Comparison of ENCODE assay signal across 8 mouse cellular contexts in the genomic region with DNA sequence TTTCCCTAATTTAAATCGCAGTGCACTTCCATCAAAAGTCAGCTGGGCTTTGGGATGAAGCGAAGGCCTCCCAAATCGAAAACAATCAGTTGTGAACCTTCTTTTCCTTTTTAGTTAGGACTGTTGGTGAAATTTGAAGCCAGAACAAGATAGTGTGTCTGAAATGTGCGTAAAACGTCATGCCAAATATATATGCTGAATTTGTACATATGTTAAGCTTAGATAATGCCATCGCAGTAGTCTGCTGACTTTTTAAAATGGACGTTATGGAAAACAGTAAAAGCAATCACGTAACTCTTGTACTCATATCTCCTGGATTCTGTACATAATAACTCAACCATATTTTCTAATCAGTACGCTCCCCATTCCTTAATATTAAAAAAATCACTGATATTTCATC. TPM values are rescaled to one million over a fixed set of nuclear protein-coding genes. Genes with fewer than 3 reads are reported as not detected.
DNase-seq lines count a peak whose midpoint lies in the region; ATAC-seq and TF ChIP-seq lines count a peak whose summit lies in the region.

No protein-coding gene starts in this region.

- peaks cover 11% of the 10 kb centered on the region for H3K36me3 ChIP-seq in heart, embryonic 15.5 days
- H3K36me3 ChIP-seq in MEL (ENCODE audit: control insufficient read depth in 1 of 2, insufficient read depth in 2 of 2, low read length in 2 of 2): peaks cover 22 to 40% of the 10 kb centered on the region in 2 experiments
- H3K36me3 ChIP-seq in forebrain, embryonic 15.5 days: peaks cover 7% of the 10 kb centered on the region; the same call in 1 of the 2 replicates

- no peak for TF ChIP-seq RAD21 in MEL (IDR thresholded peaks at IDR 0.05; ENCODE audit: low read depth, low read length)

- H3K4me3 ChIP-seq in heart, embryonic 15.5 days: peak overlapping the region; percentile 95
- peak overlapping the region; percentile 91 to 92 for H3K4me3 ChIP-seq in MEL (ENCODE audit: control insufficient read depth in 1 of 2, insufficient read depth in 1 of 2, low read depth in 2 of 2, low read length in 2 of 2)
- H3K4me3 ChIP-seq in forebrain, embryonic 15.5 days: peak overlapping the region; percentile 92

- peak overlapping the region; percentile 99 for H3K9ac ChIP-seq in heart, embryonic 15.5 days
- peak overlapping the region; percentile 94 for H3K9ac ChIP-seq in MEL (ENCODE audit: control insufficient read depth, low read depth, low read length, poor library complexity, severe bottlenecking)
- peak overlapping the region; percentile 91 for H3K9ac ChIP-seq in forebrain, embryonic 15.5 days (replicated peaks)

- peak overlapping the region; percentile 81 for H3K4me2 ChIP-seq in heart, embryonic 15.5 days
- H3K4me2 ChIP-seq in forebrain, embryonic 15.5 days (replicated peaks): peak overlapping the region; percentile 85

- no peak for ATAC-seq in heart, embryonic 15.5 days (replicated peaks; ENCODE audit: insufficient number of reproducible peaks, insufficient read depth, low FRiP score, low read depth)
- ATAC-seq in forebrain, embryonic 15.5 days (replicated peaks): no peak
- ATAC-seq in megakaryocyte progenitor cell, adult 5-6 weeks (replicated peaks; ENCODE audit: poor library complexity): peak; percentile 30

- no peaks in the 10 kb centered on the region for H3K27me3 ChIP-seq in heart, embryonic 15.5 days
- H3K27me3 ChIP-seq in MEL (ENCODE audit: control insufficient read depth in 1 of 2, insufficient read depth in 2 of 2, low read length in 2 of 2): no peaks in the 10 kb centered on the region
- H3K27me3 ChIP-seq in forebrain, embryonic 15.5 days: no peaks in the 10 kb centered on the region

- intact Hi-C loops in heart, postnatal 10 days (cut with DNase I): no loop called here

- H3K9me3 ChIP-seq in heart, embryonic 15.5 days (replicated peaks): no peaks in the 10 kb centered on the region
- no peaks in the 10 kb centered on the region for H3K9me3 ChIP-seq in MEL (replicated peaks; ENCODE audit: insufficient read depth, low read length)
- H3K9me3 ChIP-seq in forebrain, embryonic 15.5 days: no peaks in the 10 kb centered on the region

- TF ChIP-seq POLR2A in MEL (IDR thresholded peaks at IDR 0.05; ENCODE audit: control insufficient read depth in 1 of 2, insufficient read depth in 1 of 2, low read depth in 1 of 2, low read length in 2 of 2, poor library complexity in 1 of 2): no peak

- 19% methylated on average over 9 of the region's 9 CpGs for WGBS in heart, embryonic 15.5 days
- WGBS in forebrain, embryonic 15.5 days: 32% methylated on average over 9 of the region's 9 CpGs

- peak overlapping the region; percentile 95 for H3K27ac ChIP-seq in heart, embryonic 15.5 days
- H3K27ac ChIP-seq in MEL (ENCODE audit: control insufficient read depth, low read depth, low read length): peak overlapping the region; percentile 85
- H3K27ac ChIP-seq in forebrain, embryonic 15.5 days (replicated peaks): no peak overlapping the region

- H3K79me2 ChIP-seq in MEL (ENCODE audit: control insufficient read depth, insufficient read depth, low read length, poor library complexity): peaks cover 46% of the 10 kb centered on the region

- DNase-seq in heart, postnatal 10 days: no peak
- DNase-seq in MEL (ENCODE audit: low read depth, low spot score): peak; percentile 78
- no peak for DNase-seq in urinary bladder, postnatal 36 days (ENCODE audit: low spot score in 2 of 2)
- DNase-seq in layer of hippocampus, postnatal 10 days (ENCODE audit: low spot score in 2 of 2): no peak
- DNase-seq in B cell, adult 2 months: no peak

- TF ChIP-seq EP300 in MEL (IDR thresholded peaks at IDR 0.05; ENCODE audit: low read depth in 1 of 2, low read length in 2 of 2): peak in 1 of 2 experiments; percentile 73; a peak in 3 of 4 replicates

- TF ChIP-seq CTCF in MEL (IDR thresholded peaks at IDR 0.05 in 2 of 3, conservative IDR thresholded peaks at IDR 0.05 in 1 of 3; ENCODE audit: control insufficient read depth in 1 of 3, insufficient read depth in 1 of 3, low read depth in 2 of 3, low read length in 3 of 3, poor library complexity in 1 of 3, severe bottlenecking in 1 of 3): no peak

- H3K4me1 ChIP-seq in heart, embryonic 15.5 days (replicated peaks): peaks cover 18% of the 10 kb centered on the region
- H3K4me1 ChIP-seq in MEL (ENCODE audit: control insufficient read depth in 1 of 2, insufficient read depth in 2 of 2, low read length in 2 of 2): peaks cover 14% of the 10 kb centered on the region in 2 experiments
- peaks cover 27% of the 10 kb centered on the region for H3K4me1 ChIP-seq in forebrain, embryonic 15.5 days

TF ChIP-seq in MEL, 35 proteins besides CTCF, POLR2A, EP300 and RAD21:
- TF ChIP-seq MYC (IDR thresholded peaks at IDR 0.05; ENCODE audit: low read depth, low read length) (0 out of 2 replicates have a peak, but pooled peaks have one; percentile 21), POLR2AphosphoS5 (IDR thresholded peaks at IDR 0.05; ENCODE audit: borderline replicate concordance, low read depth, low read length) (no peak), CHD2 (IDR thresholded peaks at IDR 0.05; ENCODE audit: low read length) (no peak), POLR2AphosphoS2 (IDR thresholded peaks at IDR 0.05; ENCODE audit: low read length) (no peak), NRF1 (IDR thresholded peaks at IDR 0.05; ENCODE audit: insufficient read depth, low read depth, low read length, poor library complexity, severe bottlenecking) (no peak), CHD1 (IDR thresholded peaks at IDR 0.05; ENCODE audit: low read depth, low read length) (peak; percentile 85; the same call in 1 of the 2 replicates), TCF12 (IDR thresholded peaks at IDR 0.05; ENCODE audit: low read depth, low read length) (peak; percentile 61), MXI1 (IDR thresholded peaks at IDR 0.05; ENCODE audit: low read depth, low read length) (peak; percentile 60; the same call in 1 of the 2 replicates), GATA1 (IDR thresholded peaks at IDR 0.05; ENCODE audit: low read depth, low read length) (peak; percentile 63), SMC3 (IDR thresholded peaks at IDR 0.05; ENCODE audit: low read depth, low read length) (no peak), ZMIZ1 (IDR thresholded peaks at IDR 0.05; ENCODE audit: low read depth, low read length) (no peak), GABPA (IDR thresholded peaks at IDR 0.05; ENCODE audit: low read depth, low read length) (no peak), SIN3A (IDR thresholded peaks at IDR 0.05; ENCODE audit: low read length) (peak; percentile 80), TBP (IDR thresholded peaks at IDR 0.05; ENCODE audit: low read depth, low read length) (peak; percentile 52; the same call in 1 of the 2 replicates), ETS1 (IDR thresholded peaks at IDR 0.05; ENCODE audit: low read depth, low read length) (peak; percentile 94), TAL1 (IDR thresholded peaks at IDR 0.05; ENCODE audit: low read length) (peak; percentile 63), MYB (IDR thresholded peaks at IDR 0.05; ENCODE audit: low read depth, low read length) (no peak), JUND (IDR thresholded peaks at IDR 0.05; ENCODE audit: low read depth, low read length) (no peak), RCOR1 (IDR thresholded peaks at IDR 0.05; ENCODE audit: low read depth, low read length) (no peak), BHLHE40 (IDR thresholded peaks at IDR 0.05; ENCODE audit: borderline replicate concordance, low read depth, low read length) (0 out of 2 replicates have a peak, but pooled peaks have one; percentile 22), HCFC1 (IDR thresholded peaks at IDR 0.05; ENCODE audit: low read depth, low read length) (no peak)
TF ChIP-seq in MEL: peak in this region for 10.

RNA-seq across cellular contexts. Expression of gene Wapl, which starts 1.2 kb away (rescaled TPM):
- polyA plus RNA-seq in heart, embryonic 15.5 days (2015; fragmentation: Nextera tagmentation; extraction: Ambion mirVana): 13.9 and 16.2 TPM in 2 replicates
- total RNA-seq in heart, postnatal 10 days (2021): 10 to 100 TPM; 42.1 to 43.6 TPM
- total RNA-seq in MEL (2012; rRNA removed): 100 and 111 TPM in 2 replicates
- polyA plus RNA-seq in MEL (2012; ENCODE audit: insufficient read depth in 1 of 2, insufficient read length in 2 of 2, low read depth in 1 of 2, low replicate concordance in 2 of 2, missing spikeins in 1 of 2): 100 to 1,000 TPM in 1 of 2 experiments, 10 to 100 TPM in 1; 80.4 to 221 TPM
- 21.6 and 22.3 TPM in 2 replicates for polyA plus RNA-seq in forebrain, embryonic 15.5 days (2015; fragmentation: Nextera tagmentation; extraction: Ambion mirVana)
- 87.1 and 89.0 TPM in 2 replicates for total RNA-seq in megakaryocyte progenitor cell, adult 5-6 weeks (2015)
- 93.1 and 123 TPM in 2 replicates for total RNA-seq in megakaryocyte progenitor cell, adult 5-6 weeks (2017)
- total RNA-seq in layer of hippocampus, postnatal 10 days (2021): 10 to 100 TPM; 42.2 to 43.5 TPM
